Mouse (Mus musculus) Patski (cell line): ENCODE data around the gene Gspt1. TPM values are rescaled to one million over a fixed set of nuclear protein-coding genes. Genes with fewer than 3 reads are reported as not detected.

ENCODE experiments used
- ATAC-seq: fragments of 100-300 bp; one replicate; pipeline ENCODE4 v1.8.0; 2021
- CTCF ChIA-PET: fragments of 350-600 bp; sonication (Branson Sonifier 250); formaldehyde crosslinking; loops from one replicate; lab custom pipeline; 2022; ENCODE audit warnings: inconsistent platforms; lab: Charles Lee
- POLR2A ChIA-PET: fragments of 350-600 bp; sonication (Branson Sonifier 250); formaldehyde crosslinking; loops from one replicate; lab custom pipeline; 2022; ENCODE audit warnings: antibody characterized with exemption, inconsistent platforms; lab: Charles Lee
- DNase-seq: peaks from one replicate; pipeline ENCODE4 v3.0.0-alpha.2; 2011; ENCODE audit warnings: low read depth, low spot score
- H3K27me3 ChIP-seq: fragments of 371-371 bp; one replicate; pipeline ENCODE4 v1.5.1; 2021
- CTCF ChIP-seq: fragments of 100-300 bp; IDR thresholded peaks from one replicate; pipeline ENCODE4 v1.5.1; 2021
- in situ Hi-C: fragments of 300-500 bp; cut with MboI; formaldehyde crosslinking; loops from 3 replicates; pipeline ENCODE4 v1.11.1; 2018; ENCODE audit warnings: low pct_unique_long_range_greater_than_20kb, mixed read lengths
- polyA plus RNA-seq: library from polyadenylated mRNA; unstranded; gene quantifications from one replicate; pipeline ENCODE4 v1.2.3, GENCODE M21; 2021

Gene Gspt1
- polyA plus RNA-seq, 1 experiment from 2014 or later: 117 TPM

GRCm38 (mm10) chr16:11176208-11176883 is 77.8 kb downstream of the Gspt1 start, which contains the start of gene Zc3h7a:
TSS of gene Zc3h7a (minus strand) at chr16:11176393.
- in situ Hi-C loops: no loop called here
- ATAC-seq (peak; percentile 96), DNase-seq (peak; percentile 49)
- TF ChIP-seq CTCF: peak; percentile 100
- no peaks in the 10 kb centered on the region for H3K27me3 ChIP-seq
- ChIA-PET CTCF (interaction anchor here (1.1 to 3.3 kb wide), 3 partner anchors 8 to 13 kb away, joined by 3 to 35 read pairs (median 4); no protein-coding TSS in a partner anchor), POLR2A (interaction anchor here (3.8 kb wide), 1 partner anchor 26 kb away, joined by 13 read pairs; the partner anchor contains the start of gene Rsl1d1)

- TF ChIP-seq CTCF: no peak
- CTCF ChIA-PET: interaction anchor here (1.1 to 3.3 kb wide), 3 partner anchors 9 to 12 kb away, joined by 3 to 35 read pairs (median 4); no protein-coding TSS in a partner anchor
- POLR2A ChIA-PET: interaction anchor here (3.8 kb wide), 1 partner anchor 27 kb away, joined by 13 read pairs; the partner anchor contains the start of gene Rsl1d1
- DNase-seq (no peak), ATAC-seq (peak; percentile 63)
- in situ Hi-C loops: no loop called here
- H3K27me3 ChIP-seq: no peaks in the 10 kb centered on the region
These were observed 78.5 kb downstream of the Gspt1 start for GRCm38 (mm10) chr16:11175489-11176207.

- no peak for DNase-seq
- H3K27me3 ChIP-seq: no peaks in the 10 kb centered on the region
- ATAC-seq: no peak
- POLR2A ChIA-PET: interaction anchor here (3.8 kb wide), 1 partner anchor 28 kb away, joined by 13 read pairs; the partner anchor contains the start of gene Rsl1d1
- TF ChIP-seq CTCF: no peak
- CTCF ChIA-PET: interaction anchor here (1.0 to 3.3 kb wide), 5 partner anchors 12 to 293 kb away, joined by 3 to 35 read pairs (median 3); no protein-coding TSS in a partner anchor
- in situ Hi-C loops: no loop called here
These were observed 79.0 kb downstream of the Gspt1 start for GRCm38 (mm10) chr16:11175100-11175488.

GRCm38 (mm10) chr16:11174671-11175081 is 79.4 kb downstream of the Gspt1 start:
- ATAC-seq: no peak
- ChIA-PET POLR2A (interaction anchor here (3.8 kb wide), 1 partner anchor 28 kb away, joined by 13 read pairs; the partner anchor contains the start of gene Rsl1d1), CTCF (interaction anchor here (1.0 to 3.3 kb wide), 8 partner anchors 11 to 293 kb away, joined by 3 to 35 read pairs (median 4); partner anchors contain the start of gene Txndc11)
- no peaks in the 10 kb centered on the region for H3K27me3 ChIP-seq
- in situ Hi-C loops: no loop called here
- peak; percentile 19 for DNase-seq
- peak; percentile 77 for TF ChIP-seq CTCF

- TF ChIP-seq CTCF: no peak
- DNase-seq (no peak), ATAC-seq (no peak)
- in situ Hi-C loops: no loop called here
- no peaks in the 10 kb centered on the region for H3K27me3 ChIP-seq
- POLR2A ChIA-PET: no interaction called here
- CTCF ChIA-PET: no interaction called here
These were observed 82.4 kb downstream of the Gspt1 start for GRCm38 (mm10) chr16:11171679-11172078.

Other genes starting within 250 kb of the Gspt1 start
- 105 TPM for gene Snn, start 193.4 kb downstream of the Gspt1 start, polyA plus RNA-seq
- gene Litaf, start 188.2 kb downstream of the Gspt1 start, polyA plus RNA-seq: 344 TPM
- 37.3 TPM for gene Txndc11, start 119.7 kb downstream of the Gspt1 start, polyA plus RNA-seq
- gene Zc3h7a, start 77.9 kb downstream of the Gspt1 start, polyA plus RNA-seq: 75.4 TPM
- gene Rsl1d1, start 51.0 kb downstream of the Gspt1 start, polyA plus RNA-seq: 111 TPM
- not detected for gene Tnfrsf17, start 59.5 kb upstream of the Gspt1 start, polyA plus RNA-seq
- 11.9 TPM for gene Snx29, start 68.6 kb upstream of the Gspt1 start, polyA plus RNA-seq